Mouse (Mus musculus) liver, embryonic 15.5 days (tissue): ENCODE measurements at regions not wholly inside any gene's neighbourhood (a gene's known extent, or its start where the extent isn't known, plus 50 kb on each side); places are given as distances from the start of the nearest gene placed in this dataset.

Experiments used
- ATAC-seq: fragments of 200-750 bp; cut with Nextera tagmentation; 2 replicates; pipeline ENCODE4 v1.8.0; 2017; ENCODE audit warnings: moderate number of reproducible peaks, mild to moderate bottlenecking, moderate library complexity; ENCODE audit not compliant: insufficient read depth
- H3K27ac ChIP-seq: fragments of 300-500 bp; sonication (generic); replicated peaks from 2 replicates; pipeline ENCODE4 v1.5.1; 2015; ENCODE audit warnings: mild to moderate bottlenecking, inconsistent platforms
- H3K27me3 ChIP-seq: fragments of 300-500 bp; sonication (generic); 2 replicates; pipeline ENCODE4 v1.6.1; 2015; ENCODE audit warnings: mild to moderate bottlenecking, inconsistent platforms
- H3K36me3 ChIP-seq: fragments of 300-500 bp; sonication (generic); replicated peaks from 2 replicates; pipeline ENCODE4 v1.6.1; 2015; ENCODE audit warnings: moderate library complexity, mild to moderate bottlenecking, inconsistent platforms
- H3K4me1 ChIP-seq: fragments of 300-500 bp; sonication (generic); replicated peaks from 2 replicates; pipeline ENCODE4 v1.6.1; 2015; ENCODE audit warnings: inconsistent platforms
- H3K4me2 ChIP-seq: fragments of 300-500 bp; sonication (generic); 2 replicates; pipeline ENCODE4 v1.6.1; 2015; ENCODE audit warnings: moderate library complexity, mild to moderate bottlenecking, inconsistent platforms
- H3K4me3 ChIP-seq: fragments of 300-500 bp; sonication (generic); replicated peaks from 2 replicates; pipeline ENCODE4 v1.5.1; 2015; ENCODE audit warnings: mild to moderate bottlenecking, inconsistent platforms
- H3K9ac ChIP-seq: fragments of 300-500 bp; sonication (generic); 2 replicates; pipeline ENCODE4 v1.6.1; 2015; ENCODE audit warnings: moderate library complexity, mild to moderate bottlenecking, inconsistent platforms
- H3K9me3 ChIP-seq: fragments of 300-500 bp; sonication (generic); replicated peaks from 2 replicates; pipeline ENCODE4 v1.6.1; 2016; ENCODE audit warnings: inconsistent platforms
- WGBS: fragments of 180-500 bp; shearing (Covaris S2); methylation state at CpG from one replicate; pipeline ENCODE4 v1.1.7; 2015; ENCODE audit warnings: mixed read lengths; ENCODE audit not compliant: insufficient replicate concordance; 5-methylcytosine and 5-hydroxymethylcytosine counted together

DNA sequence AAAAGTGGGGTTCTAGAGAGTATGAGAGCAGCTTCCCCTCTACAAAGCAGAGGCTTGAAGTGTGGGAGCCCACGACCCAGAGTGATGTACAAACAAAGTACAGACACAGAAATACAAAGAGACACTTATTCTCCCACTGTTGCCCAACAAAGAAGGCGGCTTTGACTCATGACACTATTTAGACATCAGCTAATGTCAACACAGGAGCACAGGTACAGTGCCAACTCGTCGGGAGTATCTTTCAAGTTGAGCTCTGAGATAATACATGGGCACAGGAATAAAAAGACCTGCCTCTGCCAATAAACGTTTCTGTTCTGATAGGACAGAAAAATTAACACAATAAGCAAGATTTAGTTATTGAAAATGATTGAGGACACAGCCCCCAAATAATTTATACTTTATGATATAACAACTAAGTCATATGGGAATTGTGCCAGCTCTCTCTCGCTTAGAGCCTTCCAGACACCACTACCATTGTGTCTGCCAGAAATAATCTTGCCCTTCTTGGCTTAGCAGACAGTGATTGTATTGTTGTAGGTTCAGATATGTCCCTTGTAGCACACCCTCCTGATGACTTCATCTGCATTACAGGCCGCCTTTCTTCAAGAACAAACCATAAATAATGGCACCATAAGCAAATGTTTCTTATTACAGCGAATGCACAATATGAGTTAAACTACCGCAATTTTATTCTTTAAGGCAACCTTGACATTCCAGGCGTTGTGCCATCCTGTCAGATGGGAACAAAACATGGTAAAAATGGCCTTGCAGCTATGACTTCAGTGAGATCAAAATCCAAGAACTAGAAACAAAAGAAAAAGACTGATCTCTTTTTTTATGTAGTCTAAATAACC, 561.1 kb downstream of the Adgrl2 start:
- WGBS: 54% methylated on average over 10 of the region's 10 CpGs
- no peak overlapping the region for H3K27ac ChIP-seq
- H3K4me1 ChIP-seq: no peaks in the 10 kb centered on the region
- H3K4me2 ChIP-seq: no peak overlapping the region
- H3K36me3 ChIP-seq: no peaks in the 10 kb centered on the region
- H3K9ac ChIP-seq: no peak overlapping the region
- ATAC-seq: no peak
- no peaks in the 10 kb centered on the region for H3K9me3 ChIP-seq
- no peaks in the 10 kb centered on the region for H3K27me3 ChIP-seq
- no peak overlapping the region for H3K4me3 ChIP-seq

DNA sequence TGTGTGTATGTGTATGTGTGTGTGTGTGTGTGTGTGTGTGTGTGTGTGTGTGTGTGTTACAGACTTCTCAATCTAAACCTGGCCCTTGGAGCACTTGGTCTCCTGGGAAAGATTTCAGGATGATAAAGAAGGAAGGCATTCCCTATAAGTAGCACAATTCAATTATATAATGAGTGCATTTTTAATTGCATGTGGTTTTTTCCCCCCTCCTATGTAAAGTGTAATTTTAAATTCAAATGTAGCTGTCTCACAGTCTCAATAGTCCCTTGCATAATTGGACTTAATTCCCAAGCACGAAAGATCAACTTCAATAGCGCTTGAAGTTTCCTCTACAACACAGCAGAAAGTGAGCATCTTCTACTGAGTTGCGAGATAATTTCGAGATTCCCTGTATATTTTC, 566.3 kb downstream of the Adgrl2 start:
- Histone ChIP-seq H3K4me1 (peaks cover 13% of the 10 kb centered on the region), H3K9ac (no peak overlapping the region), H3K27ac (no peak overlapping the region), H3K4me3 (no peak overlapping the region), H3K4me2 (no peak overlapping the region), H3K9me3 (no peaks in the 10 kb centered on the region), H3K27me3 (no peaks in the 10 kb centered on the region), H3K36me3 (no peaks in the 10 kb centered on the region)
- WGBS: 75% methylated on average over 4 of the region's 4 CpGs
- no peak for ATAC-seq

DNA sequence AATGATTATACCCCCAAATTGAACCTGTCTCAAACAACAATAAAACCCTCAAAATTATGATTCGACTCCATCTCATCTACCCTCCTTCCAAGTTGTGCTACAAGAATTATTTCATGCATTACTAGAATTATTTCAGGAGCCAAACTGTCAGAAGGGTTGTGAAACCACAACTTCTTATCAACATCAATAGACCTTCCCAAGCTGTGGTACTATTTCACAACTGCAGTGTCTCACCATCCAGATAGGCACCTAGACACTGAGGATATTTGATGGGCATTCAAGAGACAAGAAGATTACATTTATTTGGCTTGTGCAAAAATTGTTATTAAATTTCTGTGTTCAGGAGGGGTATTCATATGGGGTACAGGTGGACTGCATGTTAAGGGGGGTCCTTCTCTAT, 567.0 kb downstream of the Adgrl2 start:
- ATAC-seq: no peak
- no peak overlapping the region for H3K4me3 ChIP-seq
- H3K9ac ChIP-seq: no peak overlapping the region
- H3K9me3 ChIP-seq: no peaks in the 10 kb centered on the region
- H3K36me3 ChIP-seq: no peaks in the 10 kb centered on the region
- H3K4me1 ChIP-seq: peaks cover 13% of the 10 kb centered on the region
- H3K4me2 ChIP-seq: no peak overlapping the region
- H3K27ac ChIP-seq: no peak overlapping the region
- WGBS: 44% methylated on average over 1 of the region's 1 CpGs
- H3K27me3 ChIP-seq: no peaks in the 10 kb centered on the region

DNA sequence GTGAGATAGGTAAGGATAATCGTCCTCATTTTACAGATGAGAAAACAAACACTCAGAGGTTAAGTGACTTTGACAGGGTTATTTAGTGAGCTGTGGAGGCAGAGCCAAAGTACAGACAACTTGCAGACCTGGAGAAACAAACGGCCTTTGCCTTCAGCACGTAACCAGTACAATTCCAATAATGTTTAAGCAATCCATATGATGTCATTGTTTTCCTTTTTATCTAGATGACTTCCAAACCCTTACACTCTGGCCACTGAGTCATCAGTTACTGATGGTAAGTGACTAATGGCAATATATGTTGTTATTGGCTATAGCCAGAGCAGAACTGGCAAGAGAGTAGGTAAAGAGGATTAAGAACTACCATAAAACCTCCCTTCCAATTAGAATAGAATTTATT, 567.6 kb downstream of the Adgrl2 start:
- Histone ChIP-seq H3K36me3 (no peaks in the 10 kb centered on the region), H3K4me2 (no peak overlapping the region), H3K4me3 (no peak overlapping the region), H3K27me3 (no peaks in the 10 kb centered on the region), H3K4me1 (peaks cover 18% of the 10 kb centered on the region), H3K9me3 (no peaks in the 10 kb centered on the region), H3K9ac (no peak overlapping the region), H3K27ac (no peak overlapping the region)
- 46% methylated on average over 3 of the region's 3 CpGs for WGBS
- ATAC-seq: 0 out of 2 replicates have a peak, but pooled peaks have one; percentile 28

DNA sequence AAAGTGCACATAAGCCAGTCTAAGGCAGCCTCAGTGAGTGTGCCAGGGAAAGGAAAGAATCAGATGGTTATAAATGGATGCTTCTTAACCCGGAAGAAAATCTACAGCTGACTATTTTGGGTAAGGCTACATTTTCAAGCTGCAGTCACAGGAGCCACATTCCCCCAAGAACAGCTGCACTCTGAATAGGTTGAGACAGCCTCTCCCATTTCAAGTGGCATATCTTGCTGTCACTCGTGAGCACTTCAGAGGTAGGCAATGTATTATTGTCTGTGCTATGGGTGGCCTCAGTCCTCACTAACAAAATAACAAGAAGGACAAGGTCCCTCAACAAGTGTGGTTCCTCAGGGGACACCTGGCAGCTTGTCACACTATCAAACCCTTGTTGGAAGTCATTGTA, 568.1 kb downstream of the Adgrl2 start:
- no peak for ATAC-seq
- H3K27me3 ChIP-seq: no peaks in the 10 kb centered on the region
- 35% methylated on average over 2 of the region's 2 CpGs for WGBS
- H3K4me2 ChIP-seq: no peak overlapping the region
- no peak overlapping the region for H3K4me3 ChIP-seq
- H3K27ac ChIP-seq: no peak overlapping the region
- no peak overlapping the region for H3K9ac ChIP-seq
- H3K9me3 ChIP-seq: no peaks in the 10 kb centered on the region
- H3K4me1 ChIP-seq: peaks cover 21% of the 10 kb centered on the region
- no peaks in the 10 kb centered on the region for H3K36me3 ChIP-seq

GRCm38 (mm10) chr3:148420303-148420702, 570.1 kb downstream of the Adgrl2 start:
- H3K4me1 ChIP-seq: peaks cover 21% of the 10 kb centered on the region
- no peak overlapping the region for H3K9ac ChIP-seq
- no peaks in the 10 kb centered on the region for H3K27me3 ChIP-seq
- no peaks in the 10 kb centered on the region for H3K9me3 ChIP-seq
- no peak for ATAC-seq
- no peak overlapping the region for H3K4me3 ChIP-seq
- H3K36me3 ChIP-seq: no peaks in the 10 kb centered on the region
- WGBS: 29% methylated on average over 5 of the region's 5 CpGs
- no peak overlapping the region for H3K4me2 ChIP-seq
- no peak overlapping the region for H3K27ac ChIP-seq

- Histone ChIP-seq H3K9ac (no peak overlapping the region), H3K4me2 (no peak overlapping the region), H3K36me3 (no peaks in the 10 kb centered on the region), H3K4me1 (peaks cover 21% of the 10 kb centered on the region), H3K27me3 (no peaks in the 10 kb centered on the region), H3K4me3 (no peak overlapping the region), H3K9me3 (no peaks in the 10 kb centered on the region), H3K27ac (no peak overlapping the region)
- 24% methylated on average over 2 of the region's 2 CpGs for WGBS
- no peak for ATAC-seq
These were observed 570.8 kb downstream of the Adgrl2 start for GRCm38 (mm10) chr3:148419462-148420074.

GRCm38 (mm10) chr3:148418067-148418466, 572.3 kb downstream of the Adgrl2 start:
- Histone ChIP-seq H3K9me3 (no peaks in the 10 kb centered on the region), H3K9ac (no peak overlapping the region), H3K4me3 (no peak overlapping the region), H3K27me3 (no peaks in the 10 kb centered on the region), H3K4me2 (peak overlapping the region; percentile 5; the same call in 1 of the 2 replicates), H3K27ac (no peak overlapping the region), H3K4me1 (peaks cover 21% of the 10 kb centered on the region), H3K36me3 (no peaks in the 10 kb centered on the region)
- WGBS: 9% methylated on average over 6 of the region's 6 CpGs
- ATAC-seq: peak; percentile 62

- Histone ChIP-seq H3K27me3 (no peaks in the 10 kb centered on the region), H3K9ac (no peak overlapping the region)
These were observed 574.9 kb downstream of the Adgrl2 start for GRCm38 (mm10) chr3:148415443-148415842.

GRCm38 (mm10) chr3:148413027-148413426, 577.3 kb downstream of the Adgrl2 start:
- no peak for ATAC-seq

More at GRCm38 (mm10) chr3:148415443-148415842, 574.9 kb downstream of the Adgrl2 start:
- Histone ChIP-seq H3K9me3 (no peaks in the 10 kb centered on the region), H3K4me1 (peaks cover 20% of the 10 kb centered on the region), H3K27ac (no peak overlapping the region), H3K36me3 (no peaks in the 10 kb centered on the region), H3K4me3 (no peak overlapping the region), H3K4me2 (no peak overlapping the region)
- no peak for ATAC-seq
- WGBS: 61% methylated on average over 7 of the region's 7 CpGs

GRCm38 (mm10) chr3:148412191-148412590, 578.2 kb downstream of the Adgrl2 start:
- H3K4me2 ChIP-seq: no peak overlapping the region
- WGBS: 16% methylated on average over 1 of the region's 1 CpGs
- no peak overlapping the region for H3K9ac ChIP-seq
- no peak for ATAC-seq
- H3K36me3 ChIP-seq: no peaks in the 10 kb centered on the region
- H3K27ac ChIP-seq: no peak overlapping the region
- H3K27me3 ChIP-seq: no peaks in the 10 kb centered on the region
- H3K4me1 ChIP-seq: no peaks in the 10 kb centered on the region
- H3K4me3 ChIP-seq: no peak overlapping the region
- H3K9me3 ChIP-seq: no peaks in the 10 kb centered on the region

More at GRCm38 (mm10) chr3:148413027-148413426, 577.3 kb downstream of the Adgrl2 start:
- Histone ChIP-seq H3K27ac (no peak overlapping the region), H3K36me3 (no peaks in the 10 kb centered on the region), H3K4me3 (no peak overlapping the region), H3K9me3 (no peaks in the 10 kb centered on the region), H3K9ac (no peak overlapping the region), H3K27me3 (no peaks in the 10 kb centered on the region), H3K4me1 (peaks cover 6% of the 10 kb centered on the region), H3K4me2 (no peak overlapping the region)
- WGBS: 15% methylated on average over 1 of the region's 1 CpGs
